Mouse (Mus musculus) CH12.LX (cell line): ENCODE results near the gene Tmem69. TPM values are rescaled to one million over a fixed set of nuclear protein-coding genes. Genes with fewer than 3 reads are reported as not detected.
A peak's percentile ranks its signal among the peaks of the same experiment; 100 is the strongest.

Experiments used
- DNase-seq: peaks from one replicate; pipeline ENCODE4 v3.0.0-alpha.2; 2013; ENCODE audit errors: extremely low read depth
- H3K27ac ChIP-seq: 2 replicates; pipeline ENCODE4 v1.5.1; 2012; ENCODE audit warnings: low read depth, mild to moderate bottlenecking, control low read depth, moderate library complexity; ENCODE audit not compliant: insufficient read depth
- H3K27me3 ChIP-seq: replicated peaks from 2 replicates; pipeline ENCODE3; 2012; ENCODE audit warnings: inconsistent platforms
- H3K36me3 ChIP-seq, 2 experiments: replicated peaks in 1 of 2; 2 replicates each; pipeline versions ENCODE3 to v1.6.1; 2012; ENCODE audit warnings: inconsistent platforms in 1 of 2, low read length in 1 of 2, mild to moderate bottlenecking in 1 of 2, mixed read lengths in 1 of 2, moderate library complexity in 1 of 2; ENCODE audit not compliant: control insufficient read depth in 1 of 2, insufficient read depth in 1 of 2
- H3K4me1 ChIP-seq, 2 experiments: 2 replicates each; pipeline ENCODE4 v1.6.1; 2012; ENCODE audit warnings: inconsistent platforms in 1 of 2, moderate library complexity in 1 of 2; ENCODE audit not compliant: insufficient read depth in 2 of 2, control insufficient read depth in 1 of 2
- H3K4me2 ChIP-seq: 2 replicates; pipeline ENCODE4 v1.6.1; 2012; ENCODE audit warnings: low read depth, mild to moderate bottlenecking, control low read depth; ENCODE audit not compliant: poor library complexity, insufficient read depth, severe bottlenecking
- H3K4me3 ChIP-seq, 3 experiments: fragments of 150-350 bp in 1 of 3; sonication (generic) in 1 of 3; replicated peaks in 1 of 3; 2 replicates each; pipeline versions ENCODE3 to v1.5.1; 2011 to 2012; ENCODE audit warnings: low read depth in 2 of 3, low read length in 2 of 3, mild to moderate bottlenecking in 2 of 3, moderate library complexity in 2 of 3, control low read depth in 1 of 3, improper control_type of control experiment in 1 of 3, inconsistent platforms in 1 of 3, mixed read lengths in 1 of 3; ENCODE audit not compliant: poor library complexity in 1 of 3
- H3K79me2 ChIP-seq: replicated peaks from 2 replicates; pipeline ENCODE4 v1.6.1; 2012; ENCODE audit warnings: mild to moderate bottlenecking, moderate library complexity; ENCODE audit not compliant: control insufficient read depth, poor library complexity, insufficient read depth, severe bottlenecking; ENCODE audit errors: extremely low read depth
- H3K9ac ChIP-seq: 2 replicates; pipeline ENCODE4 v1.6.1; 2012; ENCODE audit warnings: low read depth, mild to moderate bottlenecking, control low read depth, moderate library complexity; ENCODE audit not compliant: insufficient read depth
- H3K9me3 ChIP-seq: replicated peaks from 2 replicates; pipeline ENCODE3; 2012; ENCODE audit warnings: low read length, inconsistent platforms, mixed read lengths
- BHLHE40 ChIP-seq: IDR thresholded peaks from 2 replicates; pipeline ENCODE4 v1.6.1; 2011; ENCODE audit warnings: mild to moderate bottlenecking, low read depth, low read length, improper control_type of control experiment
- CHD1 ChIP-seq: IDR thresholded peaks from 2 replicates; pipeline ENCODE4 v1.6.1; 2012; ENCODE audit warnings: low read depth, low read length, improper control_type of control experiment, inconsistent platforms
- CHD2 ChIP-seq: IDR thresholded peaks from 2 replicates; pipeline ENCODE4 v1.6.1; 2011; ENCODE audit warnings: low read length, improper control_type of control experiment
- CTCF ChIP-seq, 2 experiments: IDR thresholded peaks in 1 of 2; conservative IDR thresholded peaks in 1 of 2; 2 replicates each; pipeline ENCODE4 v1.5.1; 2011 to 2012; ENCODE audit warnings: low read depth in 2 of 2, low read length in 2 of 2, improper control_type of control experiment in 1 of 2, inconsistent platforms in 1 of 2, mild to moderate bottlenecking in 1 of 2, moderate library complexity in 1 of 2
- E2F4 ChIP-seq: IDR thresholded peaks from 2 replicates; pipeline ENCODE4 v1.6.1; 2011; ENCODE audit warnings: low read depth, low read length, improper control_type of control experiment; ENCODE audit not compliant: insufficient replicate concordance
- ELF1 ChIP-seq: IDR thresholded peaks from 2 replicates; pipeline ENCODE4 v1.6.1; 2014; ENCODE audit warnings: low read depth, mild to moderate bottlenecking, inconsistent platforms, low read length, improper control_type of control experiment
- EP300 ChIP-seq: IDR thresholded peaks from 2 replicates; pipeline ENCODE4 v1.6.1; 2011; ENCODE audit warnings: low read length, improper control_type of control experiment
- ETS1 ChIP-seq: conservative IDR thresholded peaks from 2 replicates; pipeline ENCODE4 v1.6.1; 2012; ENCODE audit warnings: low read depth, mild to moderate bottlenecking, inconsistent platforms, low read length, improper control_type of control experiment, moderate library complexity
- GABPA ChIP-seq: IDR thresholded peaks from 2 replicates; pipeline ENCODE4 v1.6.1; 2012; ENCODE audit warnings: low read depth, low read length, improper control_type of control experiment, inconsistent platforms; ENCODE audit not compliant: insufficient replicate concordance
- HCFC1 ChIP-seq: IDR thresholded peaks from 2 replicates; pipeline ENCODE4 v1.6.1; 2012; ENCODE audit warnings: low read depth, mild to moderate bottlenecking, inconsistent platforms, low read length, improper control_type of control experiment
- IRF4 ChIP-seq: IDR thresholded peaks from 2 replicates; pipeline ENCODE4 v1.6.1; 2014; ENCODE audit warnings: low read depth, mild to moderate bottlenecking, inconsistent platforms, low read length, improper control_type of control experiment
- JUN ChIP-seq: IDR thresholded peaks from 2 replicates; pipeline ENCODE4 v1.6.1; 2011; ENCODE audit warnings: low read depth, mild to moderate bottlenecking, low read length, improper control_type of control experiment, moderate library complexity; ENCODE audit not compliant: insufficient read depth
- JUND ChIP-seq: conservative IDR thresholded peaks from 2 replicates; pipeline ENCODE4 v1.6.1; 2011; ENCODE audit warnings: low read depth, low read length, improper control_type of control experiment
- KAT2A ChIP-seq: IDR thresholded peaks from 2 replicates; pipeline ENCODE4 v1.6.1; 2012; ENCODE audit warnings: low read length, improper control_type of control experiment, inconsistent platforms; ENCODE audit not compliant: insufficient replicate concordance
- MAFK ChIP-seq: IDR thresholded peaks from 2 replicates; pipeline ENCODE4 v1.6.1; 2011; ENCODE audit warnings: low read length, improper control_type of control experiment; ENCODE audit not compliant: insufficient replicate concordance
- MAX ChIP-seq: IDR thresholded peaks from 2 replicates; pipeline ENCODE4 v1.6.1; 2011; ENCODE audit warnings: low read length, improper control_type of control experiment
- MAZ ChIP-seq: IDR thresholded peaks from 2 replicates; pipeline ENCODE4 v1.6.1; 2012; ENCODE audit warnings: low read depth, mild to moderate bottlenecking, inconsistent platforms, low read length, improper control_type of control experiment, moderate library complexity
- MEF2A ChIP-seq: IDR thresholded peaks from 2 replicates; pipeline ENCODE4 v1.6.1; 2014; ENCODE audit warnings: low read depth, mild to moderate bottlenecking, inconsistent platforms, low read length, improper control_type of control experiment, borderline replicate concordance
- MXI1 ChIP-seq: IDR thresholded peaks from 2 replicates; pipeline ENCODE4 v1.6.1; 2011; ENCODE audit warnings: mild to moderate bottlenecking, low read depth, low read length, improper control_type of control experiment
- MYC ChIP-seq: IDR thresholded peaks from 2 replicates; pipeline ENCODE4 v1.6.1; 2011; ENCODE audit warnings: low read depth, mild to moderate bottlenecking, improper control_type of control experiment, low read length
- NRF1 ChIP-seq: IDR thresholded peaks from 2 replicates; pipeline ENCODE4 v1.6.1; 2014; ENCODE audit warnings: low read depth, mild to moderate bottlenecking, inconsistent platforms, low read length, improper control_type of control experiment, moderate library complexity
- PAX5 ChIP-seq: IDR thresholded peaks from 2 replicates; pipeline ENCODE4 v1.6.1; 2012; ENCODE audit warnings: low read length, inconsistent platforms, mixed read lengths
- POLR2A ChIP-seq: IDR thresholded peaks from 2 replicates; pipeline ENCODE4 v1.6.1; 2011; ENCODE audit warnings: low read depth, mild to moderate bottlenecking, improper control_type of control experiment, low read length
- POLR2AphosphoS2 ChIP-seq: IDR thresholded peaks from 2 replicates; pipeline ENCODE4 v1.6.1; 2011; ENCODE audit warnings: low read depth, low read length, improper control_type of control experiment
- RAD21 ChIP-seq: IDR thresholded peaks from 2 replicates; pipeline ENCODE4 v1.6.1; 2011; ENCODE audit warnings: low read depth, mild to moderate bottlenecking, low read length, improper control_type of control experiment, moderate library complexity
- RCOR1 ChIP-seq: conservative IDR thresholded peaks from 2 replicates; pipeline ENCODE4 v1.6.1; 2012; ENCODE audit warnings: low read depth, mild to moderate bottlenecking, inconsistent platforms, low read length, improper control_type of control experiment
- SIN3A ChIP-seq: IDR thresholded peaks from 2 replicates; pipeline ENCODE4 v1.6.1; 2012; ENCODE audit warnings: low read length, improper control_type of control experiment, inconsistent platforms
- SMC3 ChIP-seq: IDR thresholded peaks from 2 replicates; pipeline ENCODE4 v1.6.1; 2011; ENCODE audit warnings: low read depth, low read length, improper control_type of control experiment
- TBP ChIP-seq: conservative IDR thresholded peaks from 2 replicates; pipeline ENCODE4 v1.6.1; 2011; ENCODE audit warnings: low read depth, low read length, improper control_type of control experiment
- TCF12 ChIP-seq: IDR thresholded peaks from 2 replicates; pipeline ENCODE4 v1.6.1; 2014; ENCODE audit warnings: low read depth, mild to moderate bottlenecking, inconsistent platforms, low read length, improper control_type of control experiment
- UBTF ChIP-seq: IDR thresholded peaks from 2 replicates; pipeline ENCODE4 v1.6.1; 2012; ENCODE audit warnings: low read depth, mild to moderate bottlenecking, inconsistent platforms, low read length, improper control_type of control experiment, moderate library complexity
- USF2 ChIP-seq: conservative IDR thresholded peaks from 2 replicates; pipeline ENCODE4 v1.6.1; 2011; ENCODE audit warnings: low read depth, low read length, improper control_type of control experiment
- ZC3H11A ChIP-seq: IDR thresholded peaks from 2 replicates; pipeline ENCODE4 v1.6.1; 2012; ENCODE audit warnings: low read depth, mild to moderate bottlenecking, inconsistent platforms, low read length, improper control_type of control experiment
- ZKSCAN1 ChIP-seq: IDR thresholded peaks from 2 replicates; pipeline ENCODE4 v1.6.1; 2012; ENCODE audit warnings: low read depth, inconsistent platforms, low read length, improper control_type of control experiment, borderline replicate concordance
- ZMIZ1 ChIP-seq: IDR thresholded peaks from 2 replicates; pipeline ENCODE4 v1.6.1; 2012; ENCODE audit warnings: low read depth, mild to moderate bottlenecking, inconsistent platforms, low read length, improper control_type of control experiment
- ZNF384 ChIP-seq: IDR thresholded peaks from 2 replicates; pipeline ENCODE4 v1.6.1; 2012; ENCODE audit warnings: low read depth, low read length, improper control_type of control experiment, inconsistent platforms
- dilution Hi-C: fragments of 300-500 bp; cut with MboI; formaldehyde crosslinking; loops from 2 replicates; pipeline ENCODE4 v1.14.3; 2020; ENCODE audit warnings: low sequenced_read_pairs; ENCODE audit not compliant: extremely low pct_unique_long_range_greater_than_20kb, extremely low pct_ligation_motif_present
- in situ Hi-C: fragments of 300-500 bp; cut with MboI; formaldehyde crosslinking; loops from 3 replicates; pipeline ENCODE4 v1.14.3; 2019; ENCODE audit warnings: low sequenced_read_pairs, low pct_ligation_motif_present, low pct_unique_long_range_greater_than_20kb, mixed read lengths
- polyA plus RNA-seq: library from polyadenylated mRNA; unstranded; fragments of >175 nt; gene quantifications from 2 replicates; pipeline ENCODE4 v1.2.1, GENCODE M21; 2012; ENCODE audit warnings: low read depth; ENCODE audit not compliant: insufficient read length
- total RNA-seq, 2 experiments: library from RNA; depleted of rRNA; stranded (reverse); fragments of 300-350 nt in 1 of 2; fragments of >200 nt in 1 of 2; gene quantifications; 2 replicates each; pipeline ENCODE4 v1.2.3; 2012 to 2014

The Tmem69 gene
- total and polyA plus RNA-seq, 3 experiments = 5.3 to 29.2 (median 22.3) TPM

DNA sequence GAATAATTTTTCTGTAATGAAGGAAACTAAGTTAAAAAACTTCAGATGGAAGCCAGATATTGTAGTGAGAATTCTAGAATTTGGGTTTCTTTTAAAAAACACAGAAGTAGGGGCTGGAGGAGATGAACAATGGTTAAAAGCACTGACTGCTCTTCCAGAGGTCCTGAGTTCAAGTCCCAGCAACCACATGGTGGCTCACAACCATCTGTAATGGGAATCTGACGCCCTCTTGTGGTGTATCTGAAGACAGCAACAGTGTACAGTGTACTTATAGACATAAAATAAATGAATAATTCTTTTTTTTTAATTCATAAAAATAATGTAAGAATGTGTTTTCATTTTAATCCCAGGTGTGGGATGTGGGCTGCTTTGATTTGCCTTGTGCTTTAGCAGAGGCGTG, 24.6 kb downstream of the Tmem69 start (continued):
- TF ChIP-seq POLR2A (no peak), PAX5 (no peak), ZC3H11A (no peak), MEF2A (no peak)

DNA sequence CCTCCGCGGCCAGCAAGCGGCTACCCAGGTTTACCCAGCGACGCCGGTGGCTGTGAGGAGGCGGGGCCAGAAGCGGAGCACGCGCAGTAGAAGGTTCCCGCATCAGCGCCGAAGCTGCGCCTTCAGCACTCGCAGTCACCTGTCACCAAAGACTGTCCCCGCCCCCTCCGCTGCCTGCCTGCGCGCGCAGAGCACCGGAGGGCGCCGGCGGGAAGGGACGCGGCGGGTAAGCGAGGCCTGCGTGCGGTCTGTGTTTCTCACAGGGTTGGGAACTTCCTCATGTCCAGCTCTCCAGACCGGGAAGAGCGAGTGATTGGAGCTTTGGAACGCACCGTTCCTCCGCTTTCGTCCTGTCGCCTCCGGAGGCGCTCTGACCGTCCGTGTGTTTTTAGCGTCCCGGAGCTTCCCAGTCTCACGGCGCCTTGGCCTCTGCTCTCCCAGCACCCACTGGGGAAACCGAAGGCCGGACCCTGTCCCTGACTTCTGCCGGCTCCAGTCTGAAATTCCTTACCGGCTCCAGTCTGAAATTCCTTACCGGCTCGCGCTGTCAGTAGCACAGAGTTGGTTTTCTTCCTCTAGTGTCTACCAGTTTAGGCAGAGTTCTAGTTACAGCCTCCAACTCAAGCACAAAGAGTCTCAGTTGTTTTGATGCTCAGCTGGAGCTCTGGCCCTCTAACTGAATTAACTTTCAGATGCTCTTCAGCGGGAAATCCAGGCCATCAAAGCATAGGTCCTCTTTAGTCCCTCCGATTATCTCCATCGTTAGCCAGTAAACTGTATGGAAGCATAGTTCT, 48.1 kb downstream of the Tmem69 start, which contains the start of gene Ipp:
Gene Ipp, plus strand, starts transcription at position 125 of the 794 bp plus-strand sequence.
- Histone ChIP-seq H3K4me1 (peaks cover 3 to 22% of the 10 kb centered on the region in 2 experiments; a peak in 3 of 4 replicates), H3K79me2 (peaks cover 8% of the 10 kb centered on the region), H3K27ac (peak within 1 kb of the TSS; percentile 45; the same call in 1 of the 2 replicates), H3K4me2 (peak within 1 kb of the TSS; percentile 91), H3K36me3 (peaks cover 7 to 16% of the 10 kb centered on the region in 2 experiments), H3K27me3 (no peaks in the 10 kb centered on the region), H3K9ac (peak within 1 kb of the TSS; percentile 70), H3K4me3 (peak within 1 kb of the TSS; percentile 69 to 76 (median 73)), H3K9me3 (no peaks in the 10 kb centered on the region)
- DNase-seq = peak; percentile 95
- dilution Hi-C loops (no loop called here), in situ Hi-C loops (no loop called here)
- no peak for TF ChIP-seq ZKSCAN1
- TF ChIP-seq ZC3H11A = no peak
- TF ChIP-seq HCFC1 = peak; percentile 62
- no peak for TF ChIP-seq RAD21
- TF ChIP-seq MAFK = no peak
- TF ChIP-seq IRF4 = peak; percentile 50; the same call in 1 of the 2 replicates
- TF ChIP-seq POLR2A = peak; percentile 98
- TF ChIP-seq SIN3A = peak; percentile 81
- peak; percentile 48; the same call in 1 of the 2 replicates for TF ChIP-seq BHLHE40
- TF ChIP-seq USF2 = no peak
- TF ChIP-seq JUND = no peak
- no peak for TF ChIP-seq GABPA
- TF ChIP-seq ZNF384 = no peak
- peak; percentile 81 for TF ChIP-seq POLR2AphosphoS2
- TF ChIP-seq SMC3 = no peak
- no peak for TF ChIP-seq CTCF (conservative IDR thresholded peaks at IDR 0.05 in 1 of 2, IDR thresholded peaks at IDR 0.05 in 1 of 2; ENCODE audit: low read depth in 2 of 2, low read length in 2 of 2)
- no peak for TF ChIP-seq PAX5
- TF ChIP-seq MAX = peak; percentile 68
- 0 out of 2 replicates have a peak, but pooled peaks have one; percentile 51 for TF ChIP-seq TBP
- TF ChIP-seq ZMIZ1 = peak; percentile 71
- TF ChIP-seq CHD2 = no peak
- no peak for TF ChIP-seq JUN
- TF ChIP-seq KAT2A = peak; percentile 76; the same call in 1 of the 2 replicates
- TF ChIP-seq NRF1 = peak; percentile 93
- TF ChIP-seq ELF1 = peak; percentile 66
- peak; percentile 76 for TF ChIP-seq MXI1
- no peak for TF ChIP-seq RCOR1
- peak; percentile 94; the same call in 1 of the 2 replicates for TF ChIP-seq E2F4
- TF ChIP-seq ETS1 = 0 out of 2 replicates have a peak, but pooled peaks have one; percentile 17
- TF ChIP-seq MYC = 0 out of 2 replicates have a peak, but pooled peaks have one; percentile 45
- TF ChIP-seq EP300 = no peak
- TF ChIP-seq UBTF = no peak
- no peak; the same call in 1 of the 2 replicates for TF ChIP-seq MAZ
- no peak for TF ChIP-seq CHD1
- peak; percentile 89 for TF ChIP-seq TCF12
